Mouse (Mus musculus): ENCODE measurements around the gene Il23r. TPM values are rescaled to one million over a fixed set of nuclear protein-coding genes. Genes with fewer than 3 reads are reported as not detected.

Gene Il23r
- polyA plus RNA-seq, 1 experiment from 2014 or later, result not detected

DNA sequence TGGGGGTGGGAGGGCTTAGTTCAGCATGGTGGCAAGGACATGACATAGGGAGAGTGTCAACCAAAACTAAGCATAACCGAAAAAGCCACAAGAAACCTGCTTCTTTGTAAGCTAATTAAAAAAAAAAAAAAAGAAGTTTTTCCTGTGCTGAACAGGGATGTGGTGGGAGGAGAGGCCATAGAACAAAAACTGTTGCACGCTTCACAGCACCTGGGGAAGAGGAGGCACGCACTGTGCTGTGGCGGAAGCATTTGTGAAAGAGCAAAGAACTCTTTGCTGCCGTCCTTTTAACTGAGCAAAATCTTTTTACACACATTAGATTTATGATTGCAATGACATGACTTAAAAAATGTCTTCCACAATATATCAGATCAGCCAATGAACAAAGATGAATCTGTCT, 69.9 kb downstream of the Il23r start:
- H3K9me3 ChIP-seq, result no peaks in the 10 kb centered on the region
- no peaks in the 10 kb centered on the region for H3K27me3 ChIP-seq (replicated peaks)
- H3K9ac ChIP-seq, result no peak overlapping the region
- no peak overlapping the region for H3K4me2 ChIP-seq
- H3K36me3 ChIP-seq, result no peaks in the 10 kb centered on the region
- no peak overlapping the region for H3K27ac ChIP-seq (replicated peaks)
- no peaks in the 10 kb centered on the region for H3K4me1 ChIP-seq
- WGBS, result 82% methylated on average over 5 of the region's 5 CpGs
- no peak overlapping the region for H3K4me3 ChIP-seq
- ATAC-seq (ENCODE audit: extremely low read depth, insufficient number of reproducible peaks, low FRiP score, low TSS enrichment), result no peak

DNA sequence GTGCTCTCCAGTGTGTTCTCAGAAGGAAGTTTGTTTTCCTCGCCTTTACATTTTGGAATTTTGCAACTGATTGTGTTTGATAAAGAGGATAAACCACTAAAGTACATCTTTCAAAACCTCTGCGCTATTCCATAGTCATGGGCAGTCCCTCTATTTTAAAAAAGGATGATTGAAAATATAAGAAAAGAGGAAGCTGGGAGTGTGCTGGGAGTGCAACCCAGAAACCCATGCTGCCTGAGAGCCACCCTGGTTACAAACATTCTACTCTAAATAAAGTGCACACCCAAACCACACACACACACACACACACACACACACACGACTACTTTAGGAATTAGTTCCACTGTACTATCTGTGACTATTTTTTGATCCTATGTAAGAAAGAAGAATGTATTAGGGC, 75.1 kb downstream of the Il23r start:
- H3K9me3 ChIP-seq, result no peaks in the 10 kb centered on the region
- H3K27ac ChIP-seq (replicated peaks), result no peak overlapping the region
- WGBS, result 71% methylated on average over 3 of the region's 3 CpGs
- no peak for ATAC-seq (ENCODE audit: extremely low read depth, insufficient number of reproducible peaks, low FRiP score, low TSS enrichment)
- H3K36me3 ChIP-seq, result no peaks in the 10 kb centered on the region
- H3K9ac ChIP-seq, result no peak overlapping the region
- H3K27me3 ChIP-seq (replicated peaks), result no peaks in the 10 kb centered on the region
- H3K4me2 ChIP-seq, result no peak overlapping the region
- no peak overlapping the region for H3K4me3 ChIP-seq
- H3K4me1 ChIP-seq, result no peaks in the 10 kb centered on the region

DNA sequence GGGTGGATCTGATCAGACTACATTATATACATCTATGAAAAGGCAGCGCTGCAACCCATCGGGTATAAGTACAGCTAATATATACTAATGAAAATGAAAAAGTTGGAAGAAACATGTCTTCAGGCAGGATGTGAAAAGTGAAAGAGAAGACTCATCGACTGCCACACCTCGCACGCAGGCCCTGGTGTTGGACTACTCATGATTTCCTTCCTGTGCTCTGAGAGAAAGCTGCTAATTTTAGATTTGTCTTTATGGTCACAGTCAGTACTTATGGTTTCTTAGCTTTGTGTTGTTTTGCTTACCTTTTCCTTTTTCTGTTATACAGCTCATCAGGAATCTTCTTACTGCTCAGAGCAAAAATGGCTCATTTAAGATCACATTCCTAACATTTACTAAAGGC, 76.4 kb downstream of the Il23r start:
- Histone ChIP-seq H3K4me3 (no peak overlapping the region), H3K4me2 (no peak overlapping the region), H3K4me1 (no peaks in the 10 kb centered on the region), H3K36me3 (no peaks in the 10 kb centered on the region), H3K27ac (replicated peaks) (no peak overlapping the region), H3K9me3 (no peaks in the 10 kb centered on the region), H3K27me3 (replicated peaks) (no peaks in the 10 kb centered on the region), H3K9ac (no peak overlapping the region)
- no peak for ATAC-seq (ENCODE audit: extremely low read depth, insufficient number of reproducible peaks, low FRiP score, low TSS enrichment)
- whole genome bisulfite sequencing, result 73% methylated on average over 5 of the region's 5 CpGs

DNA sequence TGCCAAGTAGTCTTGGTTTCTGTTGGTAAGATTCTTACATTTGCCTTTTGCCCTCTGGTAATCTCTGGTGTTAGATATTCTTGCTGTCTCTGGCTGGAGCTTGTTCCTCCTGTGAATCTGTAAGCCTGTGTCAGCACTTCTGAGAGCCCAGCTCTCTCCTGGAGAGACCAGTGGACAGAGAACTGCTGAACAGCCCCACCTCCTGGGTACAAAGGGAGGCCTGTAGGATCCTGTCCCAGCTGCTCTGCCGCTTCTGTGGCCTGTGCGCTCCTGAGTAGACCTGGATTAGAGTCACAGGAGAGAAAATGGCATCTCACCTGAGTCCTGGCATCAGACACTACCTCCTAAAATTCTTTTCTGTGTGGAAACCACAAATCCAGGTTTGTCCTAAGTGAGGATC, 78.3 kb downstream of the Il23r start:
- H3K4me3 ChIP-seq, result no peak overlapping the region
- no peaks in the 10 kb centered on the region for H3K27me3 ChIP-seq (replicated peaks)
- no peaks in the 10 kb centered on the region for H3K36me3 ChIP-seq
- 65% methylated on average over 2 of the region's 2 CpGs for WGBS
- H3K4me2 ChIP-seq, result no peak overlapping the region
- no peak overlapping the region for H3K9ac ChIP-seq
- no peaks in the 10 kb centered on the region for H3K9me3 ChIP-seq
- H3K4me1 ChIP-seq, result no peaks in the 10 kb centered on the region
- ATAC-seq (ENCODE audit: extremely low read depth, insufficient number of reproducible peaks, low FRiP score, low TSS enrichment), result no peak
- H3K27ac ChIP-seq (replicated peaks), result no peak overlapping the region

DNA sequence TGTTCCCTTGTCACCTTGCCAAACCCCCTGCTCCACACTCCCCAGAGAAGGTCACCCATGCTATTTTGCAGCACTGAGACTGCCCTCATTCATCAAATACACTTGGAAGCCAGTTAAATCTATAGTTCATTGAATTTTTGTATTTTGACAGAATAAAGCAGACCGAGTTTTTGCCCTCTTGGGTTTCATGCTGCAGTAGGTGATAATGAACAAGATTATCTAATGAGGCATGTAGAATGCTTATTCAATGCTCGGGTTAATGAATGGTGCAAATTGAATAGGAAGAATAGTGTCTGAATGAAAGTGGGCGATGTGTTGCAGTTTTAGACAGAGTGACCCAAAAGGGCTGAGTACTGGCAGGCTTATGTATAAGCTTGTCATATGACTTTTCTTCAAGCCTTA, 86.4 kb downstream of the Il23r start:
- H3K36me3 ChIP-seq, result no peaks in the 10 kb centered on the region
- WGBS, result 70% methylated on average over 3 of the region's 3 CpGs
- no peak overlapping the region for H3K4me2 ChIP-seq
- no peaks in the 10 kb centered on the region for H3K27me3 ChIP-seq (replicated peaks)
- H3K9ac ChIP-seq, result no peak overlapping the region
- H3K9me3 ChIP-seq, result no peaks in the 10 kb centered on the region
- no peaks in the 10 kb centered on the region for H3K4me1 ChIP-seq
- no peak overlapping the region for H3K4me3 ChIP-seq
- no peak overlapping the region for H3K27ac ChIP-seq (replicated peaks)
- no peak for ATAC-seq (ENCODE audit: extremely low read depth, insufficient number of reproducible peaks, low FRiP score, low TSS enrichment)

DNA sequence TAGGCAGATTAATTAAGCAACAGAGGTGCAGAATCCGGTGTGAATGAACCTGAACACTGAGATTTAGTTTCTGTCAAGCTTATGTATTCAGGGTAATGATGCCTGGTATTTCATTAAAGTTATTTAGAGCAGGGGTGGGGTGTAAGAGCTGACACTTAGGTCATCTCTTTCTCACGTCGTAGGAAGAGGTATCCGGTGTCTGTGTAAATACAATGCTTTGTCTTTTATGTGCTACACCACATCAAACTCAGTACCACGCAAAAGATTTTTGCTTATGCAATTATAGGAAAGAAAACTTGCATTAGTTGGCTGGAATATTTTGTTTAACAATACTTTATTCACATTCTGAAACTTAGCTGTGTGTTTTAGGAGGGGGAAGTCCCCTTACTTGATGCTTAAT, 92.1 kb downstream of the Il23r start:
- no peaks in the 10 kb centered on the region for H3K27me3 ChIP-seq (replicated peaks)
- ATAC-seq (ENCODE audit: extremely low read depth, insufficient number of reproducible peaks, low FRiP score, low TSS enrichment), result no peak
- H3K4me3 ChIP-seq, result no peak overlapping the region
- H3K4me1 ChIP-seq, result no peaks in the 10 kb centered on the region
- H3K9me3 ChIP-seq, result no peaks in the 10 kb centered on the region
- no peaks in the 10 kb centered on the region for H3K36me3 ChIP-seq
- no peak overlapping the region for H3K4me2 ChIP-seq
- 71% methylated on average over 5 of the region's 5 CpGs for WGBS
- no peak overlapping the region for H3K9ac ChIP-seq
- no peak overlapping the region for H3K27ac ChIP-seq (replicated peaks)

DNA sequence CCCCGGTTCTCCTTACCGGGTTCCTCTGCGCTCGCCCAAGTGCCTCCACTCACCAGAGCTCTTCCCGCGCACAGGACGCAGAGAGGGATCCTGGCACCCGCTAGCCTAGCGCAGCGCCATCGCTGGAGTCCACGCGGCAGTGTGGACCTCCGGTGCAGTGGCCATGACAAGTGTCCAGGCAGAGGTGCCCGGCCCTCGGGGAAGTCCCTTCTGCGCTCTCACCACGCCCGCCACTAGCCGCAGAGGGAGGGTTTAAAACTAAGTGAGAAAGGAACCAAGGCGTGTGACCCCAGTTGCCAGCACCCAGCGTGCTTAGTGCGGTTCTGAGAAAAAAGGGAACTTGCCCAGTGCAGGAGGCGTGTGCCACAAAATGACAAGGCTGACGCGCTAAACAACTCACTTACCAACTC, 115.7 kb downstream of the Il23r start, which contains the start of gene Il12rb2:
Il12rb2 (minus strand) TSS at position 207 of the 410 bp plus-strand sequence.
- Histone ChIP-seq H3K9ac (peak within 1 kb of the TSS; percentile 61), H3K9me3 (no peaks in the 10 kb centered on the region), H3K4me2 (peak within 1 kb of the TSS; percentile 79), H3K4me3 (peak within 1 kb of the TSS; percentile 51), H3K4me1 (0 out of 2 replicates have a peak, but pooled peaks cover 3% of the 10 kb centered on the region), H3K27ac (replicated peaks) (no peak within 1 kb of the TSS), H3K27me3 (replicated peaks) (peaks cover 8% of the 10 kb centered on the region), H3K36me3 (no peaks in the 10 kb centered on the region)
- 2% methylated on average over 26 of the region's 26 CpGs for WGBS
- ATAC-seq (ENCODE audit: extremely low read depth, insufficient number of reproducible peaks, low FRiP score, low TSS enrichment), result no peak

Other genes with a start within 250 kb of the Il23r start
- 0.07 TPM in 1 of 2 replicates, not detected in the other for gene Il12rb2, start 115.7 kb downstream of the Il23r start, polyA plus RNA-seq (2015; fragmentation: Nextera tagmentation; extraction: Ambion mirVana)
- 0.38 and 0.53 TPM in 2 replicates for gene Tacstd2, start 43.9 kb upstream of the Il23r start, polyA plus RNA-seq (2015; fragmentation: Nextera tagmentation; extraction: Ambion mirVana)